Mouse (Mus musculus) cortical plate, adult 2 months (tissue): Measurements from ENCODE around the gene Ppat. TPM values are rescaled to one million over a fixed set of nuclear protein-coding genes. Genes with fewer than 3 reads are reported as not detected.

Experiments
- H3K27ac ChIP-seq: fragments of 200-500 bp; 2 replicates; pipeline ENCODE4 v1.5.1; 2012; ENCODE audit warnings: low read length, control low read depth, inconsistent platforms; ENCODE audit not compliant: insufficient read depth
- H3K4me1 ChIP-seq: fragments of 200-500 bp; 2 replicates; pipeline ENCODE4 v1.6.1; 2011; ENCODE audit warnings: low read length; ENCODE audit not compliant: control insufficient read depth, insufficient read depth
- H3K4me3 ChIP-seq: fragments of 200-500 bp; 2 replicates; pipeline ENCODE4 v1.5.1; 2011; ENCODE audit warnings: mild to moderate bottlenecking, low read length, control low read depth; ENCODE audit not compliant: insufficient read depth
- CTCF ChIP-seq: fragments of 200-500 bp; IDR thresholded peaks from 2 replicates; pipeline ENCODE4 v1.5.1; 2011; ENCODE audit warnings: mild to moderate bottlenecking, control low read depth, low read length; ENCODE audit not compliant: insufficient read depth; ENCODE audit errors: extremely low read depth
- POLR2A ChIP-seq: fragments of 200-500 bp; IDR thresholded peaks from 2 replicates; pipeline ENCODE4 v1.6.1; 2011; ENCODE audit warnings: mild to moderate bottlenecking, low read length, control low read depth; ENCODE audit not compliant: insufficient read depth; ENCODE audit errors: extremely low read depth
- polyA plus RNA-seq: library from polyadenylated mRNA; depleted of rRNA; stranded (reverse); fragments of >200 nt; gene quantifications from 2 replicates; pipeline ENCODE4 v1.2.3, GENCODE M21; 2012

The Ppat gene
- polyA plus RNA-seq, 1 experiment, result 9.4 TPM

DNA sequence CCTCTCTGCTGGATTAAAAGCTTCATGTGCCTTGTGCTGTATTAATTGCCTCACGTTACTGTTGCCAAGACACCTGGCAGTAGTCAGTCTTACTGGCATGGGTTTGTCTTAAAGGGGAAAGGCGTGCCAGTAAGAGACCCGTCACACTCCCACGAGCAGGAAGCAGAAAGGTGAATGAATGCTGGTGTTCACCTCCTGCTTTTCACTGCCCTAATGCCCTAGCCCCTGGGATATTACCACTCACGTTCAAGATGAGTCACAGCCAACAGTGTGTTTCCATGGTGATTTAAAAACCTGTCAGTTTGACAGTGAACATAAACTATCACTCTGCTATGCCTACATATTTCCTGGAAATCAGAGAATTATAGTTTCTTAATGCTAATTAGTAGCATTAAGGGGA is 17.9 kb upstream of the Ppat start:
- Histone ChIP-seq H3K27ac (no peak overlapping the region), H3K4me1 (peaks cover 2% of the 10 kb centered on the region; the same call in 1 of the 2 replicates), H3K4me3 (no peak overlapping the region)
- no peak for TF ChIP-seq CTCF
- TF ChIP-seq POLR2A, result no peak

DNA sequence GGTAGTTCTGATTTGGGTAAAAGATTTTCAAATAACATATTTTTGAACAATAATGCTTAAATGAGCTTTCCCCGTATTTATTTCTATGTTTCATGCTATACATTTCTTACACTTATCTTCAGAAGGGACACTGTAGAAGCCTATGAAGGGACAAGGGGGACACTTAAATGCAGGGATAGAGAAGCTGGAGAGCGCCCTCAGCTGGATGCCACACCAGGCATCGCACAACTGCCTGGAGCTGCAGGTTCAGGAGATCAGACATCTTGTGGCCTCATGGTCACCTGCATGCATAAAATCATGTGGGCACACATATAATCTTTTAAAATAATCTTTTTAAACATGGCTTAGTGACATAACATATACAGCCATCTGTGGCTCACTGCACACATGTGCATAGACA is 13.3 kb upstream of the Ppat start:
- Histone ChIP-seq H3K4me1 (no peaks in the 10 kb centered on the region), H3K27ac (no peak overlapping the region), H3K4me3 (no peak overlapping the region)
- TF ChIP-seq CTCF (0 out of 2 replicates have a peak, but pooled peaks have one; percentile 14), POLR2A (no peak)

DNA sequence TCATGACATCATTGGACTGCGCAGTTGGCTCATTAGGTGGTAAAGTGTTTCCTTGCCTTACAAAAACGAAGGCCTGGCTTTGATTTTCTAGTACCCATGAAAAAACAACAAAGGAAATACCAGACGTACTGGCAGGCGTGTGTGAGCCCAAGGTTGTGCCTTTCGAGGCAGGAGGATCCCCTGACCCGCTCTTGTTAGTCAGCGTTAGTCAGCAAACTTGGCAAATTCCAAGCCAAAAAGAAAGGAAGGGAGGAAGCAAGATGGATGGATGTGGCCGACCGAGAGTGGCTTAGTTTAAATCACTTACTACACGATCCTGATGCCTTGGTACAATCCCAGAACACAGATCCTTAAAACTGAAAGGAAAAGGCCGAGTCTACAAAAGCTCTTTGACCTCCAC is 11.2 kb upstream of the Ppat start:
- no peak overlapping the region for H3K4me3 ChIP-seq
- TF ChIP-seq POLR2A, result no peak
- no peak for TF ChIP-seq CTCF
- H3K4me1 ChIP-seq, result no peaks in the 10 kb centered on the region
- no peak overlapping the region for H3K27ac ChIP-seq

DNA sequence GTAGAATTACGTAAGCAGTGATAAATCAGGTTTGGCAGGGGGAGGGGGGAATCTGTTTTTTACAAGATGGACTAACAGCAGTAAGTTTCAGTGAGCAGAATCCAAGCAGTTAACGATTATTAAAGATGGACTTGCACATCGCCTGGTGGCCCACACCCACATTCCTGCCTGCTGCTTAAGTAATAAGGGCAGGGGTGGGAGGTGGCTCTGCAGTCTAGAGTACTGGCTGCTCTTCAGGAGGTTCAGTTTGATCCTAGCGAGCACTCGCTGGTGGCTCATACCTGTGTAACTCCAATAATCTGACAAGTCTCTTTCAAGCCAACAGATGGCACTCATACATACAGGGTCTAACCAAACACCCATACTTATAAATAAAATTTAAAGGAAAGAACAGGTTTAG is 8.2 kb upstream of the Ppat start:
- Histone ChIP-seq H3K27ac (no peak overlapping the region), H3K4me3 (no peak overlapping the region), H3K4me1 (no peaks in the 10 kb centered on the region)
- no peak for TF ChIP-seq POLR2A
- TF ChIP-seq CTCF, result no peak

DNA sequence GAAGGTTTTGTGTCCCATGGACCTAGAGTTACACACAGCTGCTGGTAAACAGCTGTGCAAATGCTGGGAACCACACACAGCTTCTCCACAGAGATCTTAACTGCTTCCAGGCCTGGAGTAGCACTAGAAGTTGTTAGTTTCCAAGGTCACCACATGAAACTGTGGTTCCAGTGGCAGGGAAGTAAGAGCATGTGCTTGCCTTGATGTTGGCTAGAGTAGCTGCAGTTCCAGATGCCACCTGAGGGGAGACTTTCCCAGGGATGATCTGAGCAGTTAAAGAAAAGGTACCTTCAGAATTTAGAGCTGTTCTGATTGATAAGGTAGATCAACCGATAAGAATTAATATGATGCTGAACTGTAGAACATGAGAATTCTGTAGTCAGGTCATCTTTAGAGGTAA is 6.6 kb upstream of the Ppat start:
- H3K27ac ChIP-seq, result no peak overlapping the region
- H3K4me1 ChIP-seq, result no peaks in the 10 kb centered on the region
- H3K4me3 ChIP-seq, result no peak overlapping the region
- TF ChIP-seq CTCF (peak; percentile 16; the same call in 1 of the 2 replicates), POLR2A (no peak)

DNA sequence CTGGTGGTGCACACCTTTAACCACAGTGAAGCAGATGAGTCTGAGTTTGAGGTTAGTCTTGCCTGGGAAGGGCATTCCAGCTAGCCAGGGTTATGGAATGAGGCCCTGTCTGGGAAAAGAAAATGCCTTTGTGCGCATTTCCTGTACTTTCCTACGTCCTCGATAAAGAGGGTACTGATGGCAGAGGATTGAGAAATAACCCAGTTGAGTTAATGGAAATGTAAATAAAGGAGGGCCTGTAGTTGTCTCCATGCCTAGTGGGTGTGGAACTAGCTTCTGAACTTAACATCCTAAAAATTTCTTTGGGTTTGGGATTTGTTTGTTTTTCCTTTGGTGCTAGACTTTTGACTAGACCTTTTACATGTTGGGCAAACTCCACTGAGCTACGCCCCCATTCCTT is 4.1 kb upstream of the Ppat start:
- H3K4me1 ChIP-seq, result no peaks in the 10 kb centered on the region
- H3K27ac ChIP-seq, result no peak overlapping the region
- TF ChIP-seq CTCF (no peak), POLR2A (no peak)
- H3K4me3 ChIP-seq, result no peak overlapping the region

DNA sequence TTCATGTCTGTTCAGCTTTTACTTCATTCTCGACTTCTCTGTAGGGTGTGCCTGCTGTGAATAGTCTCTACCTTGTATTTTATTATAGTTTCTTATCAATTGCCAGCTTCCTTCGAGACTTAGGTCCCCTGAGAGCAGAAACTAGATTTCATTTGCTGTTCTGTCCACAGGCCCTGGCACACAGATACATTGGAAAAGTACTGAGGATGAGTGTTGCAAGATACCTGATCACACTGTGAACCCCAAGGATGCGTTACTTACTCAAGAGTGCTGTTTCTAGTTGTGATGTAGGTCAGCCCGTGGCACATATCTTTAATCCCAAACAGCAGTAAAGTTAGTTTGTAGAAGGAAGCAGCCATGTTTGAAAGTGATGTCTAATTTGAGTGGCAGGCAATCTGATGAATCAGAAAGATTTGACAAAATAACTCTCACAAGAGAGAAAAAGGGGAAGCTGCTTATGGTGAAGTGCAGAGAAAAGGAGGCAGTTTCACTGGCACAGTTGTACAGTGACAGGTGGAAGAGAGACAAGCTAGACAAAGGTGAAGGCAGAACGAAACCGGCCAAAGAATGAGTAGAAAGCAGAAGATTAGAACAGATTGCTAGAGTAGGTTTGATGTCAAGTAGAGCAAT is 3.0 kb upstream of the Ppat start:
- Histone ChIP-seq H3K4me3 (no peak overlapping the region), H3K4me1 (no peaks in the 10 kb centered on the region), H3K27ac (no peak overlapping the region)
- TF ChIP-seq POLR2A (no peak), CTCF (no peak)

DNA sequence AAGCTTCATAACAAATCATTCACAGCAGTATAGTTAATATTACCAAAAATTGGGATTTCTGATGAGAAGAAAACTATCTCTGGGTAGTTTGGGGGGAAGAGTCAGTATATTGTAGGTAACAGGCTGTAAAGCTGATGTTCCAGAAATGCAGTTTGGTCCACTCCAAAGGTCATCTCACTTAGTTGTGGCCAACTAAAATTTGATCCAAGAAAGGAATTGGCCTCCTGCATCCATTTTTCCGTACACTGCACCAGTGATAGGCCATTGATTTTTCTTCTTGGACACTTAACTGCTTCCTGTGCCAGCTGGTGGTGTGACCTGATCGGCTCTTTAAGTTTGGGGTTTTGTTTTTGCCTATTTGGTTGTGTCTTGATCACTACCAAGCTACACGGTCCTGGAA is 2.4 kb upstream of the Ppat start:
- no peak overlapping the region for H3K27ac ChIP-seq

DNA sequence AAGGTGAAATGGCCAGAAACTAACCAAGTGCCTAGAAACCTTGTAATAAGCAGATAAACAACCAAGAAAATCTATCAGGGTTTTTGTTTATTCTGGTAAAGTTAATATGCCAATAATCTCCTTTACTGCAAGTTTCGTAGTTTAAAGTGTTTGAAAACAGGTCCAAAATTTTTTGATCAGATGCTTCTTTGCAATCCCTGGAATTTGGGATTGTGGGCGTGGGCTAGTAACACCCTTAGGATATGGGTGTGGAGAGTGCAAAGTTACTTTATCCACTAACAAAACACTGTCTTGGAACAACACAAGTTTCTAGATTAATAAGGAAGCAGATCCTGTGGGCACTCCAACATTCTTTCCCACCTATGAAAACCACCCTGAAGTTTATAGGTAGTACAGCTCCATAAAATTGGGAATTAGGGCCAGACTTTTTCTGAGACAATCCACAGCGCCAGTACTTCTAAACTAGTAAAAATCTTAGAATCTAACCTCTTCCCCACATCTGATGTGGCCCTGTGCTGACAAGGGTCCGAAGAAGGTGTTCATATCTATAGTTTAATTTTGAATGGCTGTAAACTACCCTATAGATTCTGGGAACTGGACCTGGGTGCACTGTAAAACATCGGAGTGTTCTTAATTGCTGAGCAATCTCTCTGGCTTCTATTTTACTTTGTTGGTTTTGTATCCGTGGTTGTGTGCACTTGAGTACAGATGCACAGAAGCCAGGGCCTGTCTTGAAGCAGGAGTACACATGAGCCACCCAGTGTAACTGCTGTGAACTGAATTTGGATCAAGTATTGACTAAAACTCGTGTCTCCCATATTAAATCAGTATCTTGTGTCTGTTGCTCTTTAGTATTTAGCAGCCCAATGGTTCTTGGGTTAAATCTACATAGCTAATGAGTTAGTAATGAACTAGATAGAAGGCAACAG is 998 bp upstream of the Ppat start:
- H3K4me3 ChIP-seq, result peak overlapping the region; percentile 68
- no peaks in the 10 kb centered on the region for H3K4me1 ChIP-seq
- no peak overlapping the region for H3K27ac ChIP-seq
- TF ChIP-seq CTCF (no peak), POLR2A (no peak)

More for the DNA sequence above, 2.4 kb upstream of the Ppat start:
- Histone ChIP-seq H3K4me3 (no peak overlapping the region), H3K4me1 (no peaks in the 10 kb centered on the region)
- no peak for TF ChIP-seq POLR2A
- TF ChIP-seq CTCF, result no peak

DNA sequence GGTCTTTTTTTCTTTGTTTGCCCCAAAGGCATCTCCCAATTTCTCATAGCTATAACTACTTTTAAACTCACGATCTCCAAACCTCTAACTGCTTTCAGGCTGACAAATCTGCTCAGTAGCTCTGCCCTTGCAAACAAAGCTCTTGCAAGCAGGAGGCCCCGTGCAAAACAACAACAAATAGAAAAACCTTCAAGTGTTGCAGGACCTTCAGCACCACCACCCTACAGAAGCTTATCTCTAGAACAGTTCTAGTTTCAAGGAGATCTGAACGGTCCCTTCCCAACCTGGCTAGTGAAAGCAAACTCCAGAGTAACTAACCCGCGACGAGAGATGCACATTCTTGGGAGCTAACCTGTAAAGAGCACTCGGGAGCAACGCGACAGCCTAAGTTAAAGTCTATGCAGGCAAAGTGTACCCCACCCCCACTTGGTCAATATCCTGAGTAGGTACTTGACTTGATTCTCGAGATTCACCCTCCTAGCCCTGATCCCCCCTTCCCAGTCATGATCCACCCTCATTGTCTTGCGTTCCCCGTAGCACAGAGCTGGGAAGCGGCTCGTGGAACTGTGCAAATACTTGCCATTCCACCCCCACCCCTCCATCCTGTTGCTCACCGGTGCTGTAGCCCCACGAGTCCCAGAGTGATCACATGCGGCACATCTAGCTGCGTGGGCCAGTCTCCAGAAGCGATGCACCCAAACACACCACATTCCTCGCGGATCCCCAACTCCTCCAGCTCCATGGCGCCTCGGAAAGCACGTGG is 854 bp downstream of the Ppat start:
- Histone ChIP-seq H3K4me1 (peaks cover 3% of the 10 kb centered on the region; the same call in 1 of the 2 replicates), H3K4me3 (peak overlapping the region; percentile 68), H3K27ac (no peak overlapping the region)
- TF ChIP-seq CTCF (no peak), POLR2A (no peak)
